ENCODE assay signal across 9 mouse cellular contexts in genomic region chr7:73589208-73589771, GRCm38 (mm10). TPM values are rescaled to one million over a fixed set of nuclear protein-coding genes. Genes with fewer than 3 reads are reported as not detected.
DNase-seq lines count a peak whose midpoint lies in the region; ATAC-seq and TF ChIP-seq lines count a peak whose summit lies in the region.
"Had no signal": no experiment of that assay in that cellular context is flagged by ENCODE, and none has a peak within 500 bp of the region (broad histone marks: within the 10 kb centered on the region; RNA-seq: fewer than 3 reads in every experiment).

No protein-coding gene starts in this region.

- peak overlapping the region; percentile 27 for H3K9ac ChIP-seq in CH12.LX (ENCODE audit: insufficient read depth, low read depth)
- peak overlapping the region; percentile 54 for H3K9ac ChIP-seq in heart, embryonic 14.5 days (ENCODE audit: low read length)
- H3K9ac ChIP-seq: midbrain, embryonic 12.5 days had no signal

- H3K9me3 ChIP-seq in heart, embryonic 10.5 days = no peaks in the 10 kb centered on the region
- H3K9me3 ChIP-seq in CH12.LX (replicated peaks; ENCODE audit: low read length) = no peaks in the 10 kb centered on the region
- H3K9me3 ChIP-seq in heart, embryonic 14.5 days (ENCODE audit: control insufficient read depth, low read length) = no peaks in the 10 kb centered on the region
- H3K9me3 ChIP-seq: midbrain, embryonic 12.5 days had no signal

- TF ChIP-seq POLR2A in CH12.LX (IDR thresholded peaks at IDR 0.05; ENCODE audit: low read depth, low read length) = peak; percentile 36
- no peak for TF ChIP-seq POLR2A in brain, embryonic 14.5 days (IDR thresholded peaks at IDR 0.05; ENCODE audit: borderline replicate concordance, extremely low read depth, insufficient read depth, insufficient read length, poor library complexity, severe bottlenecking)

- in situ Hi-C loops in CH12.LX (cut with MboI; ENCODE audit: low pct_ligation_motif_present, low pct_unique_long_range_greater_than_20kb, low sequenced_read_pairs) = no loop called here

- no peak for DNase-seq in heart, embryonic 10.5 days (ENCODE audit: low spot score)
- DNase-seq in heart, adult 8-10 months (ENCODE audit: low spot score) = no peak
- peak; percentile 72 for DNase-seq in CH12.LX (ENCODE audit: extremely low read depth)
- peak; percentile 73 for DNase-seq in brain, embryonic 14.5 days (ENCODE audit: low read depth)
- DNase-seq in kidney, postnatal 36 days = peak; percentile 65 to 67
- DNase-seq in right cerebral cortex, postnatal 4 days = peak; percentile 24
- DNase-seq in ovary, adult 18-20 months (ENCODE audit: low spot score) = no peak

- peaks cover 39% of the 10 kb centered on the region for H3K4me1 ChIP-seq in heart, embryonic 10.5 days
- peaks cover 22 to 46% of the 10 kb centered on the region in 2 experiments for H3K4me1 ChIP-seq in CH12.LX (ENCODE audit: control insufficient read depth in 1 of 2, insufficient read depth in 2 of 2)
- peaks cover 33 to 42% of the 10 kb centered on the region in 2 experiments for H3K4me1 ChIP-seq in heart, embryonic 14.5 days (ENCODE audit: control insufficient read depth in 2 of 2, insufficient read depth in 2 of 2, low read length in 2 of 2)

- no peaks in the 10 kb centered on the region for H3K79me2 ChIP-seq in CH12.LX (replicated peaks; ENCODE audit: control insufficient read depth, extremely low read depth, insufficient read depth, poor library complexity, severe bottlenecking)

- TF ChIP-seq RAD21 in CH12.LX (IDR thresholded peaks at IDR 0.05; ENCODE audit: low read depth, low read length) = no peak

- WGBS in heart, embryonic 10.5 days = 36% methylated on average over 14 of the region's 14 CpGs
- WGBS in heart, embryonic 14.5 days = 23% methylated on average over 14 of the region's 14 CpGs

- H3K27ac ChIP-seq in heart, embryonic 10.5 days = peak overlapping the region; percentile 81
- H3K27ac ChIP-seq in CH12.LX (ENCODE audit: insufficient read depth, low read depth) = peak overlapping the region; percentile 62
- peak overlapping the region; percentile 73 to 88 for H3K27ac ChIP-seq in heart, embryonic 14.5 days (replicated peaks in 1 of 2; ENCODE audit: control insufficient read depth in 1 of 2, insufficient read depth in 1 of 2, low read depth in 2 of 2, low read length in 2 of 2)
- H3K27ac ChIP-seq: midbrain, embryonic 12.5 days had no signal

- H3K4me2 ChIP-seq in CH12.LX (ENCODE audit: insufficient read depth, low read depth, poor library complexity, severe bottlenecking) = peak overlapping the region; percentile 48
- H3K4me2 ChIP-seq in heart, embryonic 14.5 days (ENCODE audit: low read length) = peak overlapping the region; percentile 47
- H3K4me2 ChIP-seq: midbrain, embryonic 12.5 days had no signal

- TF ChIP-seq EP300 in CH12.LX (IDR thresholded peaks at IDR 0.05; ENCODE audit: low read length) = peak; percentile 58

- ATAC-seq in heart, embryonic 14.5 days (ENCODE audit: insufficient number of reproducible peaks, insufficient read depth, low FRiP score, low read depth) = no peak

- no peaks in the 10 kb centered on the region for H3K36me3 ChIP-seq in heart, embryonic 10.5 days
- H3K36me3 ChIP-seq in CH12.LX (replicated peaks in 1 of 2; ENCODE audit: control insufficient read depth in 1 of 2, insufficient read depth in 1 of 2, low read length in 1 of 2) = no peaks in the 10 kb centered on the region
- no peaks in the 10 kb centered on the region for H3K36me3 ChIP-seq in heart, embryonic 14.5 days (ENCODE audit: control insufficient read depth, insufficient read depth, low read length)
- H3K36me3 ChIP-seq: midbrain, embryonic 12.5 days had no signal

- dilution Hi-C loops in CH12.LX (cut with MboI; ENCODE audit: extremely low pct_ligation_motif_present, extremely low pct_unique_long_range_greater_than_20kb, low sequenced_read_pairs) = no loop called here

- no peaks in the 10 kb centered on the region for H3K27me3 ChIP-seq in heart, embryonic 10.5 days (ENCODE audit: insufficient read depth, poor library complexity, severe bottlenecking)
- no peaks in the 10 kb centered on the region for H3K27me3 ChIP-seq in CH12.LX (replicated peaks)
- no peaks in the 10 kb centered on the region for H3K27me3 ChIP-seq in heart, embryonic 14.5 days (ENCODE audit: control insufficient read depth, insufficient read depth, low read length)

- 0 out of 2 replicates have a peak overlapping the region, but pooled peaks have one; percentile 3 for H3K4me3 ChIP-seq in heart, embryonic 10.5 days
- H3K4me3 ChIP-seq in CH12.LX (replicated peaks in 1 of 3; ENCODE audit: low read depth in 2 of 3, low read length in 2 of 3, poor library complexity in 1 of 3) = peak overlapping the region in 1 of 3 experiments; percentile 8
- H3K4me3 ChIP-seq in heart, embryonic 14.5 days (ENCODE audit: control insufficient read depth in 1 of 2, insufficient read depth in 1 of 2, low read depth in 1 of 2, low read length in 2 of 2) = no peak overlapping the region
- H3K4me3 ChIP-seq: midbrain, embryonic 12.5 days had no signal

- no peak for TF ChIP-seq CTCF in CH12.LX (conservative IDR thresholded peaks at IDR 0.05 in 1 of 2, IDR thresholded peaks at IDR 0.05 in 1 of 2; ENCODE audit: low read depth in 2 of 2, low read length in 2 of 2)
- no peak for TF ChIP-seq CTCF in brain, embryonic 14.5 days (IDR thresholded peaks at IDR 0.05; ENCODE audit: borderline replicate concordance, extremely low read depth, insufficient read depth, insufficient read length)

TF ChIP-seq in CH12.LX, 34 proteins besides CTCF, POLR2A, EP300 and RAD21:
- TF ChIP-seq MXI1 (IDR thresholded peaks at IDR 0.05; ENCODE audit: low read depth, low read length) (0 out of 2 replicates have a peak, but pooled peaks have one; percentile 55), CHD2 (IDR thresholded peaks at IDR 0.05; ENCODE audit: low read length) (peak; percentile 85), SIN3A (IDR thresholded peaks at IDR 0.05; ENCODE audit: low read length) (peak; percentile 72; the same call in 1 of the 2 replicates), ZC3H11A (IDR thresholded peaks at IDR 0.05; ENCODE audit: low read depth, low read length) (no peak), JUN (IDR thresholded peaks at IDR 0.05; ENCODE audit: insufficient read depth, low read depth, low read length) (peak; percentile 66), ZNF384 (IDR thresholded peaks at IDR 0.05; ENCODE audit: low read depth, low read length) (peak; percentile 87), UBTF (IDR thresholded peaks at IDR 0.05; ENCODE audit: low read depth, low read length) (no peak), IRF4 (IDR thresholded peaks at IDR 0.05; ENCODE audit: low read depth, low read length) (peak; percentile 60), BHLHE40 (IDR thresholded peaks at IDR 0.05; ENCODE audit: low read depth, low read length) (peak; percentile 61), CHD1 (IDR thresholded peaks at IDR 0.05; ENCODE audit: low read depth, low read length) (peak; percentile 86; the same call in 1 of the 2 replicates), NRF1 (IDR thresholded peaks at IDR 0.05; ENCODE audit: low read depth, low read length) (peak; percentile 5; the same call in 1 of the 2 replicates), GABPA (IDR thresholded peaks at IDR 0.05; ENCODE audit: insufficient replicate concordance, low read depth, low read length) (no peak), MAX (IDR thresholded peaks at IDR 0.05; ENCODE audit: low read length) (peak; percentile 77; the same call in 1 of the 2 replicates), SMC3 (IDR thresholded peaks at IDR 0.05; ENCODE audit: low read depth, low read length) (no peak), NELFE (IDR thresholded peaks at IDR 0.05; ENCODE audit: low read depth, low read length) (no peak; the same call in 1 of the 2 replicates), MEF2A (IDR thresholded peaks at IDR 0.05; ENCODE audit: borderline replicate concordance, low read depth, low read length) (peak; percentile 44; the same call in 1 of the 2 replicates), MAFK (IDR thresholded peaks at IDR 0.05; ENCODE audit: insufficient replicate concordance, low read length) (no peak), JUND (conservative IDR thresholded peaks at IDR 0.05; ENCODE audit: low read depth, low read length) (peak; percentile 78), TBP (conservative IDR thresholded peaks at IDR 0.05; ENCODE audit: low read depth, low read length) (0 out of 2 replicates have a peak, but pooled peaks have one; percentile 27), KAT2A (IDR thresholded peaks at IDR 0.05; ENCODE audit: insufficient replicate concordance, low read length) (no peak), MYC (IDR thresholded peaks at IDR 0.05; ENCODE audit: low read depth, low read length) (peak; percentile 90), POLR2AphosphoS2 (IDR thresholded peaks at IDR 0.05; ENCODE audit: low read depth, low read length) (0 out of 2 replicates have a peak, but pooled peaks have one; percentile 43), RCOR1 (conservative IDR thresholded peaks at IDR 0.05; ENCODE audit: low read depth, low read length) (0 out of 2 replicates have a peak, but pooled peaks have one; percentile 45), MAZ (IDR thresholded peaks at IDR 0.05; ENCODE audit: low read depth, low read length) (peak; percentile 69; the same call in 1 of the 2 replicates), ETS1 (conservative IDR thresholded peaks at IDR 0.05; ENCODE audit: low read depth, low read length) (peak; percentile 87), TCF12 (IDR thresholded peaks at IDR 0.05; ENCODE audit: low read depth, low read length) (peak; percentile 56)

RNA-seq across cellular contexts. Expression of gene Chd2, which starts 47.7 kb away (rescaled TPM):
- polyA plus RNA-seq in heart, embryonic 10.5 days (2016; fragmentation: Nextera tagmentation; extraction: Ambion mirVana) = 43.6 and 46.0 TPM in 2 replicates
- total RNA-seq in heart, adult 8-10 months (2022) = 10 to 100 TPM; 37.2 to 45.8 (median 39.8) TPM
- total RNA-seq in CH12.LX (2012; rRNA removed) (21.4 and 30.9 TPM in 2 replicates), CH12.LX (2014; rRNA removed) (18.2 and 23.2 TPM in 2 replicates)
- 39.3 and 42.8 TPM in 2 replicates for polyA plus RNA-seq in CH12.LX (2012; ENCODE audit: insufficient read length, low read depth)
- 51.8 and 54.9 TPM in 2 replicates for polyA plus RNA-seq in brain, embryonic 14.5 days (2012; rRNA removed)
- polyA plus RNA-seq in heart, embryonic 14.5 days (2014; fragmentation: Nextera tagmentation; extraction: Ambion mirVana) = 46.9 and 53.0 TPM in 2 replicates

Comparison
In these comparisons a context has a peak if more than half of its experiments do, and no peak if none do; other contexts are left out.
1. DNase-seq: peak in CH12.LX (single experiment), brain, embryonic 14.5 days (single experiment), kidney, postnatal 36 days (2 of 2) and right cerebral cortex, postnatal 4 days (single experiment); none in heart, embryonic 10.5 days (single experiment), heart, adult 8-10 months (single experiment) and ovary, adult 18-20 months (single experiment).
2. Peak in every context shown above with its lines, with median percentiles within 50 percentile points of each other: H3K27ac ChIP-seq.